Mouse (Mus musculus): ENCODE data around the gene Ltbp4. TPM values are rescaled to one million over a fixed set of nuclear protein-coding genes. Genes with fewer than 3 reads are reported as not detected.

Ltbp4 gene
- polyA plus RNA-seq, 1 experiment from 2014 or later: 7.0 TPM

GRCm38 (mm10) chr7:27258205-27258899 is 79.1 kb downstream of the Ltbp4 start, which contains the start of gene Numbl:
TSS of gene Numbl (plus strand) at chr7:27258433.
- no peaks in the 10 kb centered on the region for H3K9me3 ChIP-seq (ENCODE audit: control insufficient read depth, low read length)
- no peaks in the 10 kb centered on the region; the same call in 1 of the 2 replicates for H3K36me3 ChIP-seq (ENCODE audit: control insufficient read depth, insufficient read depth, low read length)
- H3K4me1 ChIP-seq (ENCODE audit: control insufficient read depth, insufficient read depth, low read length): peaks cover 19% of the 10 kb centered on the region
- H3K4me3 ChIP-seq (ENCODE audit: low read depth, low read length): peak within 1 kb of the TSS; percentile 91
- no peaks in the 10 kb centered on the region for H3K27me3 ChIP-seq (ENCODE audit: control insufficient read depth, insufficient read depth, low read length)
- peak within 1 kb of the TSS; percentile 88 for H3K9ac ChIP-seq (ENCODE audit: low read length)
- H3K4me2 ChIP-seq (ENCODE audit: low read depth): peak within 1 kb of the TSS; percentile 75
- ATAC-seq (ENCODE audit: insufficient read depth, low FRiP score, low TSS enrichment) (peak; percentile 78), DNase-seq (ENCODE audit: low spot score) (peak; percentile 97)
- peak within 1 kb of the TSS; percentile 82 for H3K27ac ChIP-seq (ENCODE audit: low read depth, low read length)
- WGBS: under 1% methylated on average over 41 of the region's 47 CpGs

- H3K4me3 ChIP-seq (ENCODE audit: low read depth, low read length): peak overlapping the region; percentile 91
- no peaks in the 10 kb centered on the region for H3K9me3 ChIP-seq (ENCODE audit: control insufficient read depth, low read length)
- peak overlapping the region; percentile 73 for H3K27ac ChIP-seq (ENCODE audit: low read depth, low read length)
- no peak overlapping the region; the same call in 1 of the 2 replicates for H3K9ac ChIP-seq (ENCODE audit: low read length)
- peak; percentile 20 for ATAC-seq (ENCODE audit: insufficient read depth, low FRiP score, low TSS enrichment)
- no peaks in the 10 kb centered on the region for H3K27me3 ChIP-seq (ENCODE audit: control insufficient read depth, insufficient read depth, low read length)
- 2% methylated on average over 3 of the region's 6 CpGs for WGBS
- peak; percentile 50 for DNase-seq (ENCODE audit: low spot score)
- peaks cover 19% of the 10 kb centered on the region for H3K4me1 ChIP-seq (ENCODE audit: control insufficient read depth, insufficient read depth, low read length)
- peak overlapping the region; percentile 75 for H3K4me2 ChIP-seq (ENCODE audit: low read depth)
- no peaks in the 10 kb centered on the region; the same call in 1 of the 2 replicates for H3K36me3 ChIP-seq (ENCODE audit: control insufficient read depth, insufficient read depth, low read length)
Observed at GRCm38 (mm10) chr7:27257852-27258204, 79.7 kb downstream of the Ltbp4 start.

- Histone ChIP-seq H3K9me3 (ENCODE audit: control insufficient read depth, low read length) (no peaks in the 10 kb centered on the region), H3K4me1 (ENCODE audit: control insufficient read depth, insufficient read depth, low read length) (peaks cover 19% of the 10 kb centered on the region)
- no peak for ATAC-seq (ENCODE audit: insufficient read depth, low FRiP score, low TSS enrichment)
Observed at GRCm38 (mm10) chr7:27257046-27257851, 80.2 kb downstream of the Ltbp4 start.

GRCm38 (mm10) chr7:27255721-27256120 is 81.8 kb downstream of the Ltbp4 start:
- no peaks in the 10 kb centered on the region for H3K9me3 ChIP-seq (ENCODE audit: control insufficient read depth, low read length)
- no peaks in the 10 kb centered on the region; the same call in 1 of the 2 replicates for H3K36me3 ChIP-seq (ENCODE audit: control insufficient read depth, insufficient read depth, low read length)
- H3K4me2 ChIP-seq (ENCODE audit: low read depth): no peak overlapping the region
- no peak overlapping the region for H3K4me3 ChIP-seq (ENCODE audit: low read depth, low read length)
- H3K4me1 ChIP-seq (ENCODE audit: control insufficient read depth, insufficient read depth, low read length): peaks cover 17% of the 10 kb centered on the region
- ATAC-seq (ENCODE audit: insufficient read depth, low FRiP score, low TSS enrichment) (no peak), DNase-seq (ENCODE audit: low spot score) (peak; percentile 25)
- no peak overlapping the region for H3K27ac ChIP-seq (ENCODE audit: low read depth, low read length)
- H3K27me3 ChIP-seq (ENCODE audit: control insufficient read depth, insufficient read depth, low read length): no peaks in the 10 kb centered on the region
- WGBS: 69% methylated on average over 3 of the region's 3 CpGs
- no peak overlapping the region for H3K9ac ChIP-seq (ENCODE audit: low read length)

More at GRCm38 (mm10) chr7:27257046-27257851, 80.2 kb downstream of the Ltbp4 start:
- H3K27me3 ChIP-seq (ENCODE audit: control insufficient read depth, insufficient read depth, low read length): no peaks in the 10 kb centered on the region
- H3K9ac ChIP-seq (ENCODE audit: low read length): peak overlapping the region; percentile 39
- WGBS: 11% methylated on average over 27 of the region's 27 CpGs
- peak overlapping the region; percentile 73 for H3K27ac ChIP-seq (ENCODE audit: low read depth, low read length)
- H3K4me2 ChIP-seq (ENCODE audit: low read depth): peak overlapping the region; percentile 75
- H3K36me3 ChIP-seq (ENCODE audit: control insufficient read depth, insufficient read depth, low read length): no peaks in the 10 kb centered on the region; the same call in 1 of the 2 replicates
- DNase-seq (ENCODE audit: low spot score): peak; percentile 44
- peak overlapping the region; percentile 91; the same call in 1 of the 2 replicates for H3K4me3 ChIP-seq (ENCODE audit: low read depth, low read length)

Other genes starting within 250 kb of the Ltbp4 start
- not detected in 2 replicates for gene Cyp2f2, start 217.8 kb downstream of the Ltbp4 start, polyA plus RNA-seq (2014; fragmentation: Nextera tagmentation; extraction: Ambion mirVana)
- gene Cyp2t4, start 184.0 kb downstream of the Ltbp4 start, polyA plus RNA-seq (2014; fragmentation: Nextera tagmentation; extraction: Ambion mirVana): not detected in 2 replicates
- 51.0 and 54.6 TPM in 2 replicates for gene Egln2, start 170.9 kb downstream of the Ltbp4 start, polyA plus RNA-seq (2014; fragmentation: Nextera tagmentation; extraction: Ambion mirVana)
- 67.0 and 72.6 TPM in 2 replicates for gene Rab4b, start 158.8 kb downstream of the Ltbp4 start, polyA plus RNA-seq (2014; fragmentation: Nextera tagmentation; extraction: Ambion mirVana)
- gene Gm21983, start 156.6 kb downstream of the Ltbp4 start, polyA plus RNA-seq (2014; fragmentation: Nextera tagmentation; extraction: Ambion mirVana): not detected in 2 replicates
- 0.60 and 1.3 TPM in 2 replicates for gene Mia, start 156.5 kb downstream of the Ltbp4 start, polyA plus RNA-seq (2014; fragmentation: Nextera tagmentation; extraction: Ambion mirVana)
- 3.8 and 4.4 TPM in 2 replicates for gene BC024978, start 141.9 kb downstream of the Ltbp4 start, polyA plus RNA-seq (2014; fragmentation: Nextera tagmentation; extraction: Ambion mirVana)
- gene Snrpa, start 141.4 kb downstream of the Ltbp4 start, polyA plus RNA-seq (2014; fragmentation: Nextera tagmentation; extraction: Ambion mirVana): 332 and 363 TPM in 2 replicates
- 6.5 and 8.3 TPM in 2 replicates for gene Itpkc, start 109.0 kb downstream of the Ltbp4 start, polyA plus RNA-seq (2014; fragmentation: Nextera tagmentation; extraction: Ambion mirVana)
- 15.8 and 17.1 TPM in 2 replicates for gene Coq8b, start 104.7 kb downstream of the Ltbp4 start, polyA plus RNA-seq (2014; fragmentation: Nextera tagmentation; extraction: Ambion mirVana)
- gene Numbl, start 79.3 kb downstream of the Ltbp4 start, polyA plus RNA-seq (2014; fragmentation: Nextera tagmentation; extraction: Ambion mirVana): 21.6 and 21.7 TPM in 2 replicates
- gene Shkbp1, start 18.3 kb upstream of the Ltbp4 start, polyA plus RNA-seq (2014; fragmentation: Nextera tagmentation; extraction: Ambion mirVana): 52.8 and 55.2 TPM in 2 replicates
- gene Gm20479, start 19.7 kb upstream of the Ltbp4 start, polyA plus RNA-seq (2014; fragmentation: Nextera tagmentation; extraction: Ambion mirVana): not detected in 2 replicates
- 0.23 and 0.34 TPM in 2 replicates for gene Sptbn4, start 110.0 kb upstream of the Ltbp4 start, polyA plus RNA-seq (2014; fragmentation: Nextera tagmentation; extraction: Ambion mirVana)
- gene Blvrb, start 110.3 kb upstream of the Ltbp4 start, polyA plus RNA-seq (2014; fragmentation: Nextera tagmentation; extraction: Ambion mirVana): 34.3 and 34.5 TPM in 2 replicates
- 22.8 and 24.0 TPM in 2 replicates for gene Sertad3, start 136.1 kb upstream of the Ltbp4 start, polyA plus RNA-seq (2014; fragmentation: Nextera tagmentation; extraction: Ambion mirVana)
- 17.0 and 18.4 TPM in 2 replicates for gene Sertad1, start 149.2 kb upstream of the Ltbp4 start, polyA plus RNA-seq (2014; fragmentation: Nextera tagmentation; extraction: Ambion mirVana)
- 0.99 and 1.3 TPM in 2 replicates for gene Prx, start 161.6 kb upstream of the Ltbp4 start, polyA plus RNA-seq (2014; fragmentation: Nextera tagmentation; extraction: Ambion mirVana)
- 0.30 and 0.50 TPM in 2 replicates for gene Hipk4, start 185.6 kb upstream of the Ltbp4 start, polyA plus RNA-seq (2014; fragmentation: Nextera tagmentation; extraction: Ambion mirVana)
- gene Pld3, start 215.5 kb upstream of the Ltbp4 start, polyA plus RNA-seq (2014; fragmentation: Nextera tagmentation; extraction: Ambion mirVana): 72.0 and 73.9 TPM in 2 replicates
- 28.4 and 28.9 TPM in 2 replicates for gene 2310022A10Rik, start 215.5 kb upstream of the Ltbp4 start, polyA plus RNA-seq (2014; fragmentation: Nextera tagmentation; extraction: Ambion mirVana)